Mouse (Mus musculus) lung, postnatal 0 days (tissue): ENCODE data around the gene Nxpe4.

Source experiments
- CTCF ChIP-seq: IDR thresholded peaks from 2 replicates; pipeline ENCODE4 v1.5.1; 2016; ENCODE audit warnings: antibody characterized with exemption, mild to moderate bottlenecking
- EP300 ChIP-seq: IDR thresholded peaks from 2 replicates; pipeline ENCODE4 v1.6.1; 2016; ENCODE audit warnings: antibody characterized with exemption, mild to moderate bottlenecking, control low read depth

- TF ChIP-seq CTCF (no peak), EP300 (no peak)
These were observed 85.5 kb downstream of the Nxpe4 start for GRCm38 (mm10) chr9:48247276-48247675.
